Mouse (Mus musculus) neural tube, embryonic 11.5 days (tissue): ENCODE data around the gene Chat. TPM values are rescaled to one million over a fixed set of nuclear protein-coding genes. Genes with fewer than 3 reads are reported as not detected.

Experiments
- ATAC-seq: fragments of 200-750 bp; cut with Nextera tagmentation; 2 replicates; pipeline ENCODE4 v1.8.0; 2017; ENCODE audit warnings: moderate number of reproducible peaks, mild to moderate bottlenecking, moderate TSS enrichment, moderate library complexity; ENCODE audit not compliant: insufficient read depth, low FRiP score, low TSS enrichment
- DNase-seq: peaks from one replicate; pipeline ENCODE4 v3.0.0-alpha.2; 2015; ENCODE audit warnings: low spot score
- H3K27ac ChIP-seq: fragments of 300-500 bp; sonication (generic); 2 replicates; pipeline ENCODE4 v1.5.1; 2014; ENCODE audit warnings: low read depth, mild to moderate bottlenecking, low read length
- H3K27me3 ChIP-seq: fragments of 300-500 bp; sonication (generic); 2 replicates; pipeline ENCODE4 v1.6.1; 2014; ENCODE audit warnings: mild to moderate bottlenecking, low read length, mixed read lengths; ENCODE audit not compliant: control insufficient read depth, insufficient read depth
- H3K36me3 ChIP-seq: fragments of 300-500 bp; sonication (generic); 2 replicates; pipeline ENCODE4 v1.6.1; 2014; ENCODE audit warnings: mild to moderate bottlenecking, low read length, moderate library complexity, mixed read lengths; ENCODE audit not compliant: control insufficient read depth, insufficient read depth
- H3K4me1 ChIP-seq: fragments of 300-500 bp; sonication (generic); 2 replicates; pipeline ENCODE4 v1.6.1; 2014; ENCODE audit warnings: low read length, mixed read lengths; ENCODE audit not compliant: control insufficient read depth, insufficient read depth
- H3K4me2 ChIP-seq: fragments of 300-500 bp; sonication (generic); 2 replicates; pipeline ENCODE4 v1.6.1; 2014; ENCODE audit warnings: low read depth, mild to moderate bottlenecking, moderate library complexity
- H3K4me3 ChIP-seq: fragments of 300-500 bp; sonication (generic); 2 replicates; pipeline ENCODE4 v1.5.1; 2014; ENCODE audit warnings: low read depth, low read length
- H3K9ac ChIP-seq: fragments of 300-500 bp; sonication (generic); 2 replicates; pipeline ENCODE4 v1.6.1; 2014; ENCODE audit warnings: mild to moderate bottlenecking, low read length
- H3K9me3 ChIP-seq: fragments of 300-500 bp; sonication (generic); 2 replicates; pipeline ENCODE4 v1.6.1; 2016; ENCODE audit warnings: low read length; ENCODE audit not compliant: control insufficient read depth
- WGBS: fragments of 180-500 bp; shearing (Covaris S2); extraction: QIAGEN DNeasy Blood & Tissue Kit; methylation state at CpG from one replicate; pipeline ENCODE4 v1.1.7; 2014; 5-methylcytosine and 5-hydroxymethylcytosine counted together
- polyA plus RNA-seq: library from polyadenylated mRNA; unstranded; fragments of >200 nt; fragmentation: Nextera tagmentation; extraction: Ambion mirVana; gene quantifications from 2 replicates; pipeline ENCODE4 v1.2.1, GENCODE M21; 2014

Gene Chat
- polyA plus RNA-seq, 1 experiment from 2014 or later = 4.2 TPM

GRCm38 (mm10) chr14:32381619-32382018 lies 84.2 kb downstream of the Chat start:
- ATAC-seq (no peak), DNase-seq (no peak)
- H3K27me3 ChIP-seq = peaks cover 2% of the 10 kb centered on the region; the same call in 1 of the 2 replicates

GRCm38 (mm10) chr14:32381066-32381465 lies 84.7 kb downstream of the Chat start:
- WGBS = 12% methylated on average over 7 of the region's 7 CpGs
- no peak overlapping the region for H3K9ac ChIP-seq

More at GRCm38 (mm10) chr14:32381619-32382018, 84.2 kb downstream of the Chat start:
- Histone ChIP-seq H3K9ac (no peak overlapping the region), H3K27ac (no peak overlapping the region), H3K4me2 (no peak overlapping the region), H3K36me3 (no peaks in the 10 kb centered on the region), H3K9me3 (no peaks in the 10 kb centered on the region), H3K4me3 (no peak overlapping the region), H3K4me1 (0 out of 2 replicates have a peak, but pooled peaks cover 2% of the 10 kb centered on the region)
- WGBS = 45% methylated on average over 15 of the region's 15 CpGs

GRCm38 (mm10) chr14:32380099-32380480 lies 85.7 kb downstream of the Chat start:
- H3K27ac ChIP-seq = no peak overlapping the region
- H3K27me3 ChIP-seq = peaks cover 2% of the 10 kb centered on the region; the same call in 1 of the 2 replicates
- DNase-seq (no peak), ATAC-seq (no peak)
- no peak overlapping the region for H3K4me2 ChIP-seq
- no peaks in the 10 kb centered on the region for H3K36me3 ChIP-seq
- H3K9ac ChIP-seq = no peak overlapping the region
- WGBS = 32% methylated on average over 3 of the region's 3 CpGs
- H3K4me1 ChIP-seq = 0 out of 2 replicates have a peak, but pooled peaks cover 2% of the 10 kb centered on the region
- H3K4me3 ChIP-seq = no peak overlapping the region
- H3K9me3 ChIP-seq = no peaks in the 10 kb centered on the region

More at GRCm38 (mm10) chr14:32381066-32381465, 84.7 kb downstream of the Chat start:
- no peak overlapping the region for H3K4me2 ChIP-seq
- no peaks in the 10 kb centered on the region for H3K9me3 ChIP-seq
- peaks cover 2% of the 10 kb centered on the region; the same call in 1 of the 2 replicates for H3K27me3 ChIP-seq
- H3K4me1 ChIP-seq = 0 out of 2 replicates have a peak, but pooled peaks cover 2% of the 10 kb centered on the region
- ATAC-seq (no peak), DNase-seq (no peak)
- H3K36me3 ChIP-seq = no peaks in the 10 kb centered on the region
- H3K4me3 ChIP-seq = no peak overlapping the region
- no peak overlapping the region for H3K27ac ChIP-seq

DNA sequence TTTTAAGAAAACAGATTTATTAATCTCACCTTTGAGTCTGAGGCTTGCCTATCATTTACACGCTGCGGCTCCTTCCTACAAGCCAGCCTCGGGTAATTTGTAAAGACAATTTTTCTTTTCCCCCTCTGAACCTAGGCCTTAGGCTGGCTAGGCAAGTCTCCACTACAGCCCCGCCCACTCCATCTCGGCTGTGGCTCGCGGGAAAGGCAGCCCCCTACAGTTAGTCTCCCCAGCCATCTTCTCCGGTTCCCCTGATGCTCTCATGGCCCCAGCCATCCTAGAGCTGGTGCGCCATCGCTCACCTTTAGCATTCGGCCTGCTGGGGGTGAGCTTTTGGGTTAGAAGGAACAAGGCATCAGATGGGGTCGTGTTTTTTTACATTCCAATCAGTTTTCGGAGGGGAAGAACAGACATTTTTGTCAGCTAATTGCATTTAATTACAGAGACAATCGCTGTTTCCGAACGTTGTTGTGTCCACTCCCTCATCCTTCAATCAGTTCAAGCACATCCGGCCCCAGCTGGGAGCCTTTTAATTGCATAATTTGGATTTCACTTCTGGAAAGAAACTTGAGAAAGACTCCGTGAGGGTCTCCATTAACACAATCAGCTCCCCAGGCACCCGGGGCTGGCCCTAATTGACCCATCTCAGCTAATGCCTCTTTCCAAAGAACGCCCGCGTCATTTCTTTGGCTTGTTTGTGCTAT lies 86.2 kb downstream of the Chat start:
- WGBS = 7% methylated on average over 22 of the region's 22 CpGs
- H3K27me3 ChIP-seq = peaks cover 2% of the 10 kb centered on the region; the same call in 1 of the 2 replicates
- H3K4me1 ChIP-seq = 0 out of 2 replicates have a peak, but pooled peaks cover 2% of the 10 kb centered on the region
- H3K9ac ChIP-seq = no peak overlapping the region
- H3K9me3 ChIP-seq = no peaks in the 10 kb centered on the region
- peak overlapping the region; percentile 29 for H3K4me2 ChIP-seq
- ATAC-seq (no peak), DNase-seq (no peak)
- no peaks in the 10 kb centered on the region for H3K36me3 ChIP-seq
- no peak overlapping the region for H3K4me3 ChIP-seq
- no peak overlapping the region for H3K27ac ChIP-seq

DNA sequence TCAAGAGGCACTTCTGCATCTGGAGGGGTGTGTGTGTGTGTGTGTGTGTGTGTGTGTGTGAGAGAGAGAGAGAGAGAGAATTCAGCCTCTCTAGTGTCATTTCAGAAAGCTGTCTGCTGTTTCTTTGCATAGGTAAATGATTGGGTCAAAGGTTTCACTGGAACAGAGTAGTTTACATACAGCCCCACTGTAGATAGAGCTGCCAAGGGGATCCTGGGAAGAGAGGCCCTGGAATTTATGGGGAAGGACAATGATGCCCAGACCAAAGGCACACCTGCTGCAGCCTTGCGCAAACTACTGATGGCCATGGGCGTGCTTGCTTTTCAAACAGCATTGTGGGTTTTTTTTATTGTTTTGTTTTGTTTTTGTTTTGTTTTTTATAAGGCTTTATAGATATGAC lies 93.3 kb downstream of the Chat start:
- DNase-seq (no peak), ATAC-seq (no peak)
- Histone ChIP-seq H3K9ac (no peak overlapping the region), H3K4me1 (no peaks in the 10 kb centered on the region), H3K9me3 (no peaks in the 10 kb centered on the region), H3K4me3 (no peak overlapping the region), H3K36me3 (no peaks in the 10 kb centered on the region), H3K27me3 (no peaks in the 10 kb centered on the region), H3K4me2 (no peak overlapping the region), H3K27ac (no peak overlapping the region)
- 87% methylated on average over 2 of the region's 2 CpGs for WGBS

GRCm38 (mm10) chr14:32369756-32370155 lies 96.0 kb downstream of the Chat start:
- no peak for ATAC-seq
- WGBS = 76% methylated on average over 7 of the region's 7 CpGs
- Histone ChIP-seq H3K4me3 (no peak overlapping the region), H3K27ac (no peak overlapping the region), H3K4me1 (no peaks in the 10 kb centered on the region), H3K4me2 (no peak overlapping the region), H3K9me3 (no peaks in the 10 kb centered on the region), H3K36me3 (no peaks in the 10 kb centered on the region), H3K9ac (no peak overlapping the region), H3K27me3 (no peaks in the 10 kb centered on the region)
- no peak for DNase-seq

- H3K9ac ChIP-seq = no peak overlapping the region
- no peaks in the 10 kb centered on the region for H3K4me1 ChIP-seq
- no peaks in the 10 kb centered on the region for H3K36me3 ChIP-seq
- ATAC-seq (no peak), DNase-seq (no peak)
- no peak overlapping the region for H3K4me2 ChIP-seq
- H3K27me3 ChIP-seq = no peaks in the 10 kb centered on the region
- H3K4me3 ChIP-seq = no peak overlapping the region
- no peak overlapping the region for H3K27ac ChIP-seq
- 71% methylated on average over 7 of the region's 7 CpGs for WGBS
- H3K9me3 ChIP-seq = no peaks in the 10 kb centered on the region
These were observed 101.4 kb downstream of the Chat start for GRCm38 (mm10) chr14:32364359-32364758.
